Mouse (Mus musculus): ENCODE measurements at regions not wholly inside any gene's neighbourhood (a gene's known extent, or its start where the extent isn't known, plus 50 kb on each side); places are given as distances from the start of the nearest gene placed in this dataset.

DNA sequence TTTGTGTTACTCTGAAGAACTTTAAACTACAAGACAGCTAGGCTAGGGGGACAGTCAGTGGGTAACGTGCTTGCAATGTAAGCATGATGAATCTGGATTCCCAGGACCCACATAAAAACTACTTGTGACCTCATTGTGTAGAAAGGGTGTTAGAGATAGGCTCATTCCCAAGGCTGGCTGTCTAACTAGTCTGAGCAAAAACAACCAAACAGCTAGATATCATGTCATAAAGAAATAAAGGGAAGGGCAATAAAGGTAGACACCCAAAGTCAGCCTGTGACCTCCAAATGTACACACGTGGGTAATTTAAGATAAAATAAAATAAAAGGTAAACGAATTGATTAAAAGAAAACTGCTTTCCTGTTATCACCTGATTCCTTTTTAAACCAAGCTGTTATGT, 123.7 kb upstream of the Serpine2 start:
- Histone ChIP-seq H3K27me3 (ENCODE audit: control insufficient read depth, insufficient read depth, low read length) (no peaks in the 10 kb centered on the region), H3K27ac (ENCODE audit: low read depth, low read length) (no peak overlapping the region), H3K9ac (ENCODE audit: low read length) (no peak overlapping the region), H3K4me2 (ENCODE audit: low read depth) (no peak overlapping the region), H3K36me3 (ENCODE audit: control insufficient read depth, insufficient read depth, low read length) (no peaks in the 10 kb centered on the region), H3K4me1 (ENCODE audit: control insufficient read depth, insufficient read depth, low read length) (no peaks in the 10 kb centered on the region), H3K4me3 (ENCODE audit: low read depth, low read length) (no peak overlapping the region), H3K9me3 (ENCODE audit: control insufficient read depth, low read length) (no peaks in the 10 kb centered on the region)
- ATAC-seq (ENCODE audit: insufficient read depth, low FRiP score, low TSS enrichment) (no peak), DNase-seq (ENCODE audit: low spot score) (no peak)
- 79% methylated on average over 3 of the region's 3 CpGs for WGBS

DNA sequence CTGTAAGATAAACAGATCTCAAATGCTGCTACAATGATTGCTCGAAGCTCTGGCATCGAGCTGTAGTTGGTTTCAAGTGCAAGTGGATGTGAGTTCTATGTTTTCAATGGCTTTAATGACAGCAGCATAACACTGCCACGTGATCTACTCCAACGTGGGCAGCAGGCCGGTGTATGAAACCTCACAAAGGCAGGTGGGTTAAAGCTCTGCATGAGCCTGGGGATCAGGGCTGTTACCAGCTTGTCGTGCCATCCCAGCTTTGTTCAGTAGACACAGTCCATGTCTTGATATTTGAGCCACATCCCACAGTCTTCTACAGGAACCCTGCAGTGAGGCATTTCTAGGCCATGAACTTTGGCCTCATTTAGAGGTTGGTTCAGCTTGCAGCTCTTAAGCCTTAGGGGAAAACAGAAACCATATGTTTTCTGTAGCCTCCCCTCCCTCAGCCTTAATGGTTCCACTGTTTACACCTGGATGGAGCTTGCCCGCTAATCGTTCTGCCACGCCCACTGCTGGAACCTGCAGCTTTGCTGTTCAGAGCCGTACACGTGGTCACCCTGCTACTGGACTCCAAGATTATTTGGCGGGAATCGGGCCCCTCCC, 121.8 kb upstream of the Serpine2 start:
- H3K4me3 ChIP-seq (ENCODE audit: low read depth, low read length), result no peak overlapping the region
- ATAC-seq (ENCODE audit: insufficient read depth, low FRiP score, low TSS enrichment), result no peak
- H3K4me1 ChIP-seq (ENCODE audit: control insufficient read depth, insufficient read depth, low read length), result no peaks in the 10 kb centered on the region
- DNase-seq (ENCODE audit: low spot score), result no peak
- no peak overlapping the region for H3K9ac ChIP-seq (ENCODE audit: low read length)
- no peaks in the 10 kb centered on the region for H3K27me3 ChIP-seq (ENCODE audit: control insufficient read depth, insufficient read depth, low read length)
- no peak overlapping the region for H3K27ac ChIP-seq (ENCODE audit: low read depth, low read length)
- 72% methylated on average over 13 of the region's 13 CpGs for WGBS
- no peak overlapping the region for H3K4me2 ChIP-seq (ENCODE audit: low read depth)
- no peaks in the 10 kb centered on the region for H3K9me3 ChIP-seq (ENCODE audit: control insufficient read depth, low read length)
- no peaks in the 10 kb centered on the region for H3K36me3 ChIP-seq (ENCODE audit: control insufficient read depth, insufficient read depth, low read length)

GRCm38 (mm10) chr1:79979863-79980262, 118.9 kb upstream of the Serpine2 start:
- no peak overlapping the region for H3K27ac ChIP-seq (ENCODE audit: low read depth, low read length)
- H3K4me2 ChIP-seq (ENCODE audit: low read depth), result no peak overlapping the region
- WGBS, result 81% methylated on average over 6 of the region's 6 CpGs
- no peak overlapping the region for H3K4me3 ChIP-seq (ENCODE audit: low read depth, low read length)
- H3K4me1 ChIP-seq (ENCODE audit: control insufficient read depth, insufficient read depth, low read length), result no peaks in the 10 kb centered on the region
- H3K27me3 ChIP-seq (ENCODE audit: control insufficient read depth, insufficient read depth, low read length), result no peaks in the 10 kb centered on the region
- DNase-seq (ENCODE audit: low spot score) (no peak), ATAC-seq (ENCODE audit: insufficient read depth, low FRiP score, low TSS enrichment) (no peak)
- H3K36me3 ChIP-seq (ENCODE audit: control insufficient read depth, insufficient read depth, low read length), result no peaks in the 10 kb centered on the region
- H3K9ac ChIP-seq (ENCODE audit: low read length), result no peak overlapping the region
- no peaks in the 10 kb centered on the region for H3K9me3 ChIP-seq (ENCODE audit: control insufficient read depth, low read length)

GRCm38 (mm10) chr1:79978156-79978555, 117.2 kb upstream of the Serpine2 start:
- Histone ChIP-seq H3K9ac (ENCODE audit: low read length) (no peak overlapping the region), H3K36me3 (ENCODE audit: control insufficient read depth, insufficient read depth, low read length) (no peaks in the 10 kb centered on the region), H3K4me1 (ENCODE audit: control insufficient read depth, insufficient read depth, low read length) (no peaks in the 10 kb centered on the region), H3K27me3 (ENCODE audit: control insufficient read depth, insufficient read depth, low read length) (no peaks in the 10 kb centered on the region), H3K4me2 (ENCODE audit: low read depth) (no peak overlapping the region), H3K4me3 (ENCODE audit: low read depth, low read length) (no peak overlapping the region), H3K9me3 (ENCODE audit: control insufficient read depth, low read length) (no peaks in the 10 kb centered on the region), H3K27ac (ENCODE audit: low read depth, low read length) (no peak overlapping the region)
- DNase-seq (ENCODE audit: low spot score) (no peak), ATAC-seq (ENCODE audit: insufficient read depth, low FRiP score, low TSS enrichment) (no peak)
- WGBS, result 58% methylated on average over 5 of the region's 5 CpGs

GRCm38 (mm10) chr1:79956121-79956520, 95.1 kb upstream of the Serpine2 start:
- Histone ChIP-seq H3K27me3 (ENCODE audit: control insufficient read depth, insufficient read depth, low read length) (no peaks in the 10 kb centered on the region), H3K4me3 (ENCODE audit: low read depth, low read length) (no peak overlapping the region), H3K36me3 (ENCODE audit: control insufficient read depth, insufficient read depth, low read length) (no peaks in the 10 kb centered on the region), H3K9ac (ENCODE audit: low read length) (no peak overlapping the region), H3K4me1 (ENCODE audit: control insufficient read depth, insufficient read depth, low read length) (no peaks in the 10 kb centered on the region), H3K9me3 (ENCODE audit: control insufficient read depth, low read length) (no peaks in the 10 kb centered on the region), H3K27ac (ENCODE audit: low read depth, low read length) (no peak overlapping the region), H3K4me2 (ENCODE audit: low read depth) (no peak overlapping the region)
- WGBS, result 88% methylated on average over 1 of the region's 1 CpGs
- ATAC-seq (ENCODE audit: insufficient read depth, low FRiP score, low TSS enrichment) (no peak), DNase-seq (ENCODE audit: low spot score) (peak; percentile 26)

GRCm38 (mm10) chr1:79944231-79944630, 83.3 kb upstream of the Serpine2 start:
- Histone ChIP-seq H3K27me3 (ENCODE audit: control insufficient read depth, insufficient read depth, low read length) (no peaks in the 10 kb centered on the region), H3K36me3 (ENCODE audit: control insufficient read depth, insufficient read depth, low read length) (no peaks in the 10 kb centered on the region), H3K4me1 (ENCODE audit: control insufficient read depth, insufficient read depth, low read length) (no peaks in the 10 kb centered on the region), H3K9ac (ENCODE audit: low read length) (no peak overlapping the region), H3K27ac (ENCODE audit: low read depth, low read length) (no peak overlapping the region), H3K9me3 (ENCODE audit: control insufficient read depth, low read length) (no peaks in the 10 kb centered on the region), H3K4me2 (ENCODE audit: low read depth) (no peak overlapping the region), H3K4me3 (ENCODE audit: low read depth, low read length) (no peak overlapping the region)
- ATAC-seq (ENCODE audit: insufficient read depth, low FRiP score, low TSS enrichment) (no peak), DNase-seq (ENCODE audit: low spot score) (no peak)
- WGBS, result 84% methylated on average over 4 of the region's 4 CpGs

- no peak overlapping the region for H3K4me3 ChIP-seq (ENCODE audit: low read depth, low read length)
- H3K27me3 ChIP-seq (ENCODE audit: control insufficient read depth, insufficient read depth, low read length), result no peaks in the 10 kb centered on the region
- no peak overlapping the region for H3K4me2 ChIP-seq (ENCODE audit: low read depth)
- no peak overlapping the region for H3K27ac ChIP-seq (ENCODE audit: low read depth, low read length)
- H3K36me3 ChIP-seq (ENCODE audit: control insufficient read depth, insufficient read depth, low read length), result no peaks in the 10 kb centered on the region
- H3K4me1 ChIP-seq (ENCODE audit: control insufficient read depth, insufficient read depth, low read length), result no peaks in the 10 kb centered on the region
- H3K9me3 ChIP-seq (ENCODE audit: control insufficient read depth, low read length), result no peaks in the 10 kb centered on the region
- no peak overlapping the region for H3K9ac ChIP-seq (ENCODE audit: low read length)
- WGBS, result 78% methylated on average over 5 of the region's 5 CpGs
- ATAC-seq (ENCODE audit: insufficient read depth, low FRiP score, low TSS enrichment) (no peak), DNase-seq (ENCODE audit: low spot score) (no peak)
These were observed 71.5 kb upstream of the Serpine2 start for GRCm38 (mm10) chr1:79932435-79932834.

DNA sequence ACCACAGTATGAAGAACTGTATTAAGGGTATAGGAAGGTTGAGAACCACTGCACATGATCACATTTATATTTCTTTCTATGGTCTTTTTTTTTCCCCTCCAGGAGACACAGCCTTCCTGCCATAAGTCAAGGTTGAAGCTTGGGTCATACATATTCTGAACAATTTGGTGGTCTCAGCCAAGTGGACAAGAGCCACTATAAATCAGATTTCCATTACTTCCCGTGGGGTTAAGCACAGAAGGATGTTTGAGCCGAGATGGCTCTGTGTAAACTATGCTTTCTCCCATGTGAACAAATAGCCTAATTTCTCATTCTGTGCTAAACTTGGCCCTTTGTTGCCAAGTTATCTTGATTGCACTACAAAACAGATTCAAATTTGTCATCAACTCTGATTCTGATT, 66.8 kb upstream of the Serpine2 start:
- ATAC-seq (ENCODE audit: insufficient read depth, low FRiP score, low TSS enrichment), result no peak
- Histone ChIP-seq H3K9ac (ENCODE audit: low read length) (no peak overlapping the region), H3K4me2 (ENCODE audit: low read depth) (no peak overlapping the region), H3K4me1 (ENCODE audit: control insufficient read depth, insufficient read depth, low read length) (no peaks in the 10 kb centered on the region), H3K27ac (ENCODE audit: low read depth, low read length) (no peak overlapping the region), H3K27me3 (ENCODE audit: control insufficient read depth, insufficient read depth, low read length) (no peaks in the 10 kb centered on the region), H3K36me3 (ENCODE audit: control insufficient read depth, insufficient read depth, low read length) (no peaks in the 10 kb centered on the region), H3K9me3 (ENCODE audit: control insufficient read depth, low read length) (no peaks in the 10 kb centered on the region), H3K4me3 (ENCODE audit: low read depth, low read length) (no peak overlapping the region)
- 64% methylated on average over 2 of the region's 2 CpGs for WGBS
- DNase-seq (ENCODE audit: low spot score), result no peak

- Histone ChIP-seq H3K27ac (ENCODE audit: low read depth, low read length) (no peak overlapping the region), H3K36me3 (ENCODE audit: control insufficient read depth, insufficient read depth, low read length) (no peaks in the 10 kb centered on the region), H3K4me2 (ENCODE audit: low read depth) (no peak overlapping the region), H3K9ac (ENCODE audit: low read length) (no peak overlapping the region), H3K4me3 (ENCODE audit: low read depth, low read length) (no peak overlapping the region), H3K9me3 (ENCODE audit: control insufficient read depth, low read length) (no peaks in the 10 kb centered on the region), H3K27me3 (ENCODE audit: control insufficient read depth, insufficient read depth, low read length) (no peaks in the 10 kb centered on the region), H3K4me1 (ENCODE audit: control insufficient read depth, insufficient read depth, low read length) (no peaks in the 10 kb centered on the region)
- no peak for ATAC-seq (ENCODE audit: insufficient read depth, low FRiP score, low TSS enrichment)
- WGBS, result 75% methylated on average over 1 of the region's 1 CpGs
- no peak for DNase-seq (ENCODE audit: low spot score)
These were observed 64.8 kb upstream of the Serpine2 start for GRCm38 (mm10) chr1:79925776-79926175.
